Mouse (Mus musculus) hindbrain, embryonic 14.5 days (tissue): ENCODE results near the gene Ddah2. TPM values are rescaled to one million over a fixed set of nuclear protein-coding genes. Genes with fewer than 3 reads are reported as not detected.
A peak's percentile ranks its signal among the peaks of the same experiment; 100 is the strongest.

ENCODE experiments used
- ATAC-seq: fragments of 200-750 bp; cut with Nextera tagmentation; 2 replicates; pipeline ENCODE4 v1.8.0; 2017; ENCODE audit warnings: moderate number of reproducible peaks, mild to moderate bottlenecking, moderate TSS enrichment, moderate library complexity; ENCODE audit not compliant: low FRiP score
- DNase-seq: peaks from one replicate; pipeline ENCODE4 v3.0.0-alpha.2; 2015; ENCODE audit warnings: low spot score
- H3K27ac ChIP-seq: fragments of 300-500 bp; sonication (generic); 2 replicates; pipeline ENCODE4 v1.5.1; 2014; ENCODE audit warnings: mild to moderate bottlenecking, moderate library complexity
- H3K27me3 ChIP-seq: fragments of 300-500 bp; sonication (generic); 2 replicates; pipeline ENCODE4 v1.6.1; 2014; ENCODE audit warnings: mild to moderate bottlenecking, low read length, mixed read lengths; ENCODE audit not compliant: control insufficient read depth, insufficient read depth
- H3K36me3 ChIP-seq: fragments of 300-500 bp; sonication (generic); replicated peaks from 2 replicates; pipeline ENCODE4 v1.6.1; 2014; ENCODE audit not compliant: control insufficient read depth, insufficient read depth
- H3K4me1 ChIP-seq: fragments of 300-500 bp; sonication (generic); replicated peaks from 2 replicates; pipeline ENCODE4 v1.6.1; 2014; ENCODE audit warnings: antibody characterized with exemption, low read length, mixed read lengths; ENCODE audit not compliant: control insufficient read depth, insufficient read depth
- H3K4me2 ChIP-seq: fragments of 300-500 bp; sonication (generic); replicated peaks from 2 replicates; pipeline ENCODE4 v1.6.1; 2014; ENCODE audit warnings: mild to moderate bottlenecking, moderate library complexity
- H3K4me3 ChIP-seq: fragments of 300-500 bp; sonication (generic); replicated peaks from 2 replicates; pipeline ENCODE4 v1.5.1; 2014; ENCODE audit warnings: mild to moderate bottlenecking, low read length
- H3K9ac ChIP-seq: fragments of 300-500 bp; sonication (generic); 2 replicates; pipeline ENCODE4 v1.6.1; 2014
- H3K9me3 ChIP-seq: fragments of 300-500 bp; sonication (generic); 2 replicates; pipeline ENCODE4 v1.6.1; 2016; ENCODE audit warnings: low read length; ENCODE audit not compliant: control insufficient read depth
- WGBS: fragments of 180-500 bp; shearing (Covaris S2); extraction: QIAGEN DNeasy Blood & Tissue Kit; methylation state at CpG from one replicate; pipeline ENCODE4 v1.1.7; 2014; 5-methylcytosine and 5-hydroxymethylcytosine counted together
- polyA plus RNA-seq: library from polyadenylated mRNA; unstranded; fragments of >200 nt; fragmentation: Nextera tagmentation; extraction: Ambion mirVana; gene quantifications from 2 replicates; pipeline ENCODE4 v1.2.1, GENCODE M21; 2014

Ddah2 gene
- polyA plus RNA-seq, 1 experiment from 2014 or later: 295 TPM

GRCm38 (mm10) chr17:35058316-35058715, 519 bp upstream of the Ddah2 start:
- Histone ChIP-seq H3K4me1 (peaks cover 13% of the 10 kb centered on the region), H3K27me3 (no peaks in the 10 kb centered on the region; the same call in 1 of the 2 replicates), H3K4me2 (peak overlapping the region; percentile 66), H3K9me3 (no peaks in the 10 kb centered on the region), H3K36me3 (peaks cover 40% of the 10 kb centered on the region), H3K9ac (peak overlapping the region; percentile 88), H3K4me3 (peak overlapping the region; percentile 85), H3K27ac (0 out of 2 replicates have a peak overlapping the region, but pooled peaks have one; percentile 88)
- WGBS: 70% methylated on average over 9 of the region's 9 CpGs
- no peak for DNase-seq
- ATAC-seq: peak; percentile 1; the same call in 1 of the 2 replicates

- Histone ChIP-seq H3K4me2 (peak overlapping the region; percentile 66), H3K9me3 (no peaks in the 10 kb centered on the region), H3K4me1 (peaks cover 15% of the 10 kb centered on the region), H3K9ac (peak overlapping the region; percentile 88), H3K4me3 (peak overlapping the region; percentile 85), H3K36me3 (peaks cover 38% of the 10 kb centered on the region), H3K27me3 (peaks cover 14% of the 10 kb centered on the region), H3K27ac (no peak overlapping the region)
- DNase-seq (no peak), ATAC-seq (peak; percentile 9; the same call in 1 of the 2 replicates)
- WGBS: 25% methylated on average over 14 of the region's 14 CpGs
Measured at GRCm38 (mm10) chr17:35060071-35060470, 1.2 kb downstream of the Ddah2 start.

GRCm38 (mm10) chr17:35060737-35061297, 2.0 kb downstream of the Ddah2 start:
- peaks cover 35% of the 10 kb centered on the region for H3K36me3 ChIP-seq
- peak overlapping the region; percentile 88 for H3K9ac ChIP-seq
- no peak overlapping the region for H3K27ac ChIP-seq
- H3K9me3 ChIP-seq: no peaks in the 10 kb centered on the region
- 58% methylated on average over 22 of the region's 22 CpGs for WGBS
- DNase-seq (no peak), ATAC-seq (no peak)
- H3K27me3 ChIP-seq: peaks cover 21% of the 10 kb centered on the region
- H3K4me3 ChIP-seq: peak overlapping the region; percentile 85
- H3K4me2 ChIP-seq: peak overlapping the region; percentile 66
- H3K4me1 ChIP-seq: peaks cover 18% of the 10 kb centered on the region

- no peak for DNase-seq
- peaks cover 18% of the 10 kb centered on the region for H3K4me1 ChIP-seq
- no peak overlapping the region for H3K9ac ChIP-seq
- ATAC-seq: no peak
- peaks cover 30% of the 10 kb centered on the region for H3K36me3 ChIP-seq
- no peak overlapping the region for H3K27ac ChIP-seq
- WGBS: 84% methylated on average over 8 of the region's 8 CpGs
- no peaks in the 10 kb centered on the region for H3K9me3 ChIP-seq
- peaks cover 25% of the 10 kb centered on the region for H3K27me3 ChIP-seq
- H3K4me3 ChIP-seq: no peak overlapping the region
- H3K4me2 ChIP-seq: no peak overlapping the region
Measured at GRCm38 (mm10) chr17:35061299-35061698, 2.5 kb downstream of the Ddah2 start.

- no peak overlapping the region for H3K27ac ChIP-seq
- H3K9me3 ChIP-seq: no peaks in the 10 kb centered on the region
- H3K36me3 ChIP-seq: peaks cover 30% of the 10 kb centered on the region
- ATAC-seq (no peak), DNase-seq (no peak)
- peaks cover 35% of the 10 kb centered on the region for H3K27me3 ChIP-seq
- H3K9ac ChIP-seq: no peak overlapping the region
- H3K4me3 ChIP-seq: no peak overlapping the region
- H3K4me2 ChIP-seq: no peak overlapping the region
- H3K4me1 ChIP-seq: peaks cover 18% of the 10 kb centered on the region
- 89% methylated on average over 3 of the region's 3 CpGs for WGBS
Measured at GRCm38 (mm10) chr17:35063466-35063865, 4.6 kb downstream of the Ddah2 start.

- Histone ChIP-seq H3K9ac (no peak overlapping the region), H3K27me3 (peaks cover 35% of the 10 kb centered on the region)
- 46% methylated on average over 10 of the region's 10 CpGs for WGBS
Measured at GRCm38 (mm10) chr17:35064378-35064877, 5.6 kb downstream of the Ddah2 start.

GRCm38 (mm10) chr17:35064951-35065947, 6.4 kb downstream of the Ddah2 start, which contains the start of gene Ly6g6c:
TSS of gene Ly6g6c (plus strand) at chr17:35065388.
- ATAC-seq (no peak), DNase-seq (no peak)
- Histone ChIP-seq H3K27ac (no peak within 1 kb of the TSS), H3K36me3 (peaks cover 30% of the 10 kb centered on the region), H3K9ac (peak within 1 kb of the TSS; percentile 26; the same call in 1 of the 2 replicates), H3K4me1 (peaks cover 12% of the 10 kb centered on the region), H3K4me2 (peak within 1 kb of the TSS; percentile 45), H3K4me3 (peak within 1 kb of the TSS; percentile 20), H3K27me3 (peaks cover 35% of the 10 kb centered on the region), H3K9me3 (no peaks in the 10 kb centered on the region)
- 2% methylated on average over 48 of the region's 48 CpGs for WGBS

More at GRCm38 (mm10) chr17:35064378-35064877, 5.6 kb downstream of the Ddah2 start:
- ATAC-seq (no peak), DNase-seq (no peak)
- peaks cover 30% of the 10 kb centered on the region for H3K36me3 ChIP-seq
- H3K4me1 ChIP-seq: peaks cover 18% of the 10 kb centered on the region
- H3K27ac ChIP-seq: no peak overlapping the region
- H3K4me3 ChIP-seq: no peak overlapping the region
- no peaks in the 10 kb centered on the region for H3K9me3 ChIP-seq
- H3K4me2 ChIP-seq: peak overlapping the region; percentile 45

- peak within 1 kb of the TSS; percentile 45 for H3K4me2 ChIP-seq
- no peaks in the 10 kb centered on the region for H3K9me3 ChIP-seq
- peaks cover 24% of the 10 kb centered on the region for H3K36me3 ChIP-seq
- ATAC-seq (no peak), DNase-seq (no peak)
- peaks cover 35% of the 10 kb centered on the region for H3K27me3 ChIP-seq
- H3K4me3 ChIP-seq: peak within 1 kb of the TSS; percentile 20
- H3K4me1 ChIP-seq: peaks cover 5% of the 10 kb centered on the region
- no peak within 1 kb of the TSS for H3K27ac ChIP-seq
- peak within 1 kb of the TSS; percentile 26; the same call in 1 of the 2 replicates for H3K9ac ChIP-seq
- WGBS: 46% methylated on average over 10 of the region's 10 CpGs
Measured at GRCm38 (mm10) chr17:35066084-35066483, 7.2 kb downstream of the Ddah2 start, which contains the start of gene Mpig6b. TSS of gene Mpig6b (minus strand) at chr17:35066184.
